Mouse (Mus musculus) CH12.LX (cell line): ENCODE data around the gene Prcc. TPM values are rescaled to one million over a fixed set of nuclear protein-coding genes. Genes with fewer than 3 reads are reported as not detected.

ENCODE experiments used
- DNase-seq: peaks from one replicate; pipeline ENCODE4 v3.0.0-alpha.2; 2013; ENCODE audit errors: extremely low read depth
- H3K27ac ChIP-seq: 2 replicates; pipeline ENCODE4 v1.5.1; 2012; ENCODE audit warnings: low read depth, mild to moderate bottlenecking, control low read depth, moderate library complexity; ENCODE audit not compliant: insufficient read depth
- H3K27me3 ChIP-seq: replicated peaks from 2 replicates; pipeline ENCODE3; 2012; ENCODE audit warnings: inconsistent platforms
- H3K36me3 ChIP-seq, 2 experiments: replicated peaks in 1 of 2; 2 replicates each; pipeline versions ENCODE3 to v1.6.1; 2012; ENCODE audit warnings: inconsistent platforms in 1 of 2, low read length in 1 of 2, mild to moderate bottlenecking in 1 of 2, mixed read lengths in 1 of 2, moderate library complexity in 1 of 2; ENCODE audit not compliant: control insufficient read depth in 1 of 2, insufficient read depth in 1 of 2
- H3K4me1 ChIP-seq, 2 experiments: 2 replicates each; pipeline ENCODE4 v1.6.1; 2012; ENCODE audit warnings: inconsistent platforms in 1 of 2, moderate library complexity in 1 of 2; ENCODE audit not compliant: insufficient read depth in 2 of 2, control insufficient read depth in 1 of 2
- H3K4me2 ChIP-seq: 2 replicates; pipeline ENCODE4 v1.6.1; 2012; ENCODE audit warnings: low read depth, mild to moderate bottlenecking, control low read depth; ENCODE audit not compliant: poor library complexity, insufficient read depth, severe bottlenecking
- H3K4me3 ChIP-seq, 3 experiments: fragments of 150-350 bp in 1 of 3; sonication (generic) in 1 of 3; replicated peaks in 1 of 3; 2 replicates each; pipeline versions ENCODE3 to v1.5.1; 2011 to 2012; ENCODE audit warnings: low read depth in 2 of 3, low read length in 2 of 3, mild to moderate bottlenecking in 2 of 3, moderate library complexity in 2 of 3, control low read depth in 1 of 3, improper control_type of control experiment in 1 of 3, inconsistent platforms in 1 of 3, mixed read lengths in 1 of 3; ENCODE audit not compliant: poor library complexity in 1 of 3
- H3K79me2 ChIP-seq: replicated peaks from 2 replicates; pipeline ENCODE4 v1.6.1; 2012; ENCODE audit warnings: mild to moderate bottlenecking, moderate library complexity; ENCODE audit not compliant: control insufficient read depth, poor library complexity, insufficient read depth, severe bottlenecking; ENCODE audit errors: extremely low read depth
- H3K9ac ChIP-seq: 2 replicates; pipeline ENCODE4 v1.6.1; 2012; ENCODE audit warnings: low read depth, mild to moderate bottlenecking, control low read depth, moderate library complexity; ENCODE audit not compliant: insufficient read depth
- H3K9me3 ChIP-seq: replicated peaks from 2 replicates; pipeline ENCODE3; 2012; ENCODE audit warnings: low read length, inconsistent platforms, mixed read lengths
- BHLHE40 ChIP-seq: IDR thresholded peaks from 2 replicates; pipeline ENCODE4 v1.6.1; 2011; ENCODE audit warnings: mild to moderate bottlenecking, low read depth, low read length, improper control_type of control experiment
- CHD2 ChIP-seq: IDR thresholded peaks from 2 replicates; pipeline ENCODE4 v1.6.1; 2011; ENCODE audit warnings: low read length, improper control_type of control experiment
- E2F4 ChIP-seq: IDR thresholded peaks from 2 replicates; pipeline ENCODE4 v1.6.1; 2011; ENCODE audit warnings: low read depth, low read length, improper control_type of control experiment; ENCODE audit not compliant: insufficient replicate concordance
- ELF1 ChIP-seq: IDR thresholded peaks from 2 replicates; pipeline ENCODE4 v1.6.1; 2014; ENCODE audit warnings: low read depth, mild to moderate bottlenecking, inconsistent platforms, low read length, improper control_type of control experiment
- EP300 ChIP-seq: IDR thresholded peaks from 2 replicates; pipeline ENCODE4 v1.6.1; 2011; ENCODE audit warnings: low read length, improper control_type of control experiment
- ETS1 ChIP-seq: conservative IDR thresholded peaks from 2 replicates; pipeline ENCODE4 v1.6.1; 2012; ENCODE audit warnings: low read depth, mild to moderate bottlenecking, inconsistent platforms, low read length, improper control_type of control experiment, moderate library complexity
- GABPA ChIP-seq: IDR thresholded peaks from 2 replicates; pipeline ENCODE4 v1.6.1; 2012; ENCODE audit warnings: low read depth, low read length, improper control_type of control experiment, inconsistent platforms; ENCODE audit not compliant: insufficient replicate concordance
- HCFC1 ChIP-seq: IDR thresholded peaks from 2 replicates; pipeline ENCODE4 v1.6.1; 2012; ENCODE audit warnings: low read depth, mild to moderate bottlenecking, inconsistent platforms, low read length, improper control_type of control experiment
- IRF4 ChIP-seq: IDR thresholded peaks from 2 replicates; pipeline ENCODE4 v1.6.1; 2014; ENCODE audit warnings: low read depth, mild to moderate bottlenecking, inconsistent platforms, low read length, improper control_type of control experiment
- JUN ChIP-seq: IDR thresholded peaks from 2 replicates; pipeline ENCODE4 v1.6.1; 2011; ENCODE audit warnings: low read depth, mild to moderate bottlenecking, low read length, improper control_type of control experiment, moderate library complexity; ENCODE audit not compliant: insufficient read depth
- JUND ChIP-seq: conservative IDR thresholded peaks from 2 replicates; pipeline ENCODE4 v1.6.1; 2011; ENCODE audit warnings: low read depth, low read length, improper control_type of control experiment
- MAX ChIP-seq: IDR thresholded peaks from 2 replicates; pipeline ENCODE4 v1.6.1; 2011; ENCODE audit warnings: low read length, improper control_type of control experiment
- MEF2A ChIP-seq: IDR thresholded peaks from 2 replicates; pipeline ENCODE4 v1.6.1; 2014; ENCODE audit warnings: low read depth, mild to moderate bottlenecking, inconsistent platforms, low read length, improper control_type of control experiment, borderline replicate concordance
- MXI1 ChIP-seq: IDR thresholded peaks from 2 replicates; pipeline ENCODE4 v1.6.1; 2011; ENCODE audit warnings: mild to moderate bottlenecking, low read depth, low read length, improper control_type of control experiment
- MYC ChIP-seq: IDR thresholded peaks from 2 replicates; pipeline ENCODE4 v1.6.1; 2011; ENCODE audit warnings: low read depth, mild to moderate bottlenecking, improper control_type of control experiment, low read length
- NELFE ChIP-seq: IDR thresholded peaks from 2 replicates; pipeline ENCODE4 v1.6.1; 2011; ENCODE audit warnings: low read depth, low read length, improper control_type of control experiment
- NRF1 ChIP-seq: IDR thresholded peaks from 2 replicates; pipeline ENCODE4 v1.6.1; 2014; ENCODE audit warnings: low read depth, mild to moderate bottlenecking, inconsistent platforms, low read length, improper control_type of control experiment, moderate library complexity
- PAX5 ChIP-seq: IDR thresholded peaks from 2 replicates; pipeline ENCODE4 v1.6.1; 2012; ENCODE audit warnings: low read length, inconsistent platforms, mixed read lengths
- POLR2A ChIP-seq: IDR thresholded peaks from 2 replicates; pipeline ENCODE4 v1.6.1; 2011; ENCODE audit warnings: low read depth, mild to moderate bottlenecking, improper control_type of control experiment, low read length
- POLR2AphosphoS2 ChIP-seq: IDR thresholded peaks from 2 replicates; pipeline ENCODE4 v1.6.1; 2011; ENCODE audit warnings: low read depth, low read length, improper control_type of control experiment
- RAD21 ChIP-seq: IDR thresholded peaks from 2 replicates; pipeline ENCODE4 v1.6.1; 2011; ENCODE audit warnings: low read depth, mild to moderate bottlenecking, low read length, improper control_type of control experiment, moderate library complexity
- RCOR1 ChIP-seq: conservative IDR thresholded peaks from 2 replicates; pipeline ENCODE4 v1.6.1; 2012; ENCODE audit warnings: low read depth, mild to moderate bottlenecking, inconsistent platforms, low read length, improper control_type of control experiment
- SMC3 ChIP-seq: IDR thresholded peaks from 2 replicates; pipeline ENCODE4 v1.6.1; 2011; ENCODE audit warnings: low read depth, low read length, improper control_type of control experiment
- TBP ChIP-seq: conservative IDR thresholded peaks from 2 replicates; pipeline ENCODE4 v1.6.1; 2011; ENCODE audit warnings: low read depth, low read length, improper control_type of control experiment
- UBTF ChIP-seq: IDR thresholded peaks from 2 replicates; pipeline ENCODE4 v1.6.1; 2012; ENCODE audit warnings: low read depth, mild to moderate bottlenecking, inconsistent platforms, low read length, improper control_type of control experiment, moderate library complexity
- USF1 ChIP-seq: IDR thresholded peaks from 2 replicates; pipeline ENCODE4 v1.6.1; 2014; ENCODE audit warnings: low read depth, mild to moderate bottlenecking, inconsistent platforms, low read length, improper control_type of control experiment
- ZC3H11A ChIP-seq: IDR thresholded peaks from 2 replicates; pipeline ENCODE4 v1.6.1; 2012; ENCODE audit warnings: low read depth, mild to moderate bottlenecking, inconsistent platforms, low read length, improper control_type of control experiment
- ZKSCAN1 ChIP-seq: IDR thresholded peaks from 2 replicates; pipeline ENCODE4 v1.6.1; 2012; ENCODE audit warnings: low read depth, inconsistent platforms, low read length, improper control_type of control experiment, borderline replicate concordance
- ZMIZ1 ChIP-seq: IDR thresholded peaks from 2 replicates; pipeline ENCODE4 v1.6.1; 2012; ENCODE audit warnings: low read depth, mild to moderate bottlenecking, inconsistent platforms, low read length, improper control_type of control experiment
- ZNF384 ChIP-seq: IDR thresholded peaks from 2 replicates; pipeline ENCODE4 v1.6.1; 2012; ENCODE audit warnings: low read depth, low read length, improper control_type of control experiment, inconsistent platforms
- dilution Hi-C: fragments of 300-500 bp; cut with MboI; formaldehyde crosslinking; loops from 2 replicates; pipeline ENCODE4 v1.14.3; 2020; ENCODE audit warnings: low sequenced_read_pairs; ENCODE audit not compliant: extremely low pct_unique_long_range_greater_than_20kb, extremely low pct_ligation_motif_present
- in situ Hi-C: fragments of 300-500 bp; cut with MboI; formaldehyde crosslinking; loops from 3 replicates; pipeline ENCODE4 v1.14.3; 2019; ENCODE audit warnings: low sequenced_read_pairs, low pct_ligation_motif_present, low pct_unique_long_range_greater_than_20kb, mixed read lengths
- polyA plus RNA-seq: library from polyadenylated mRNA; unstranded; fragments of >175 nt; gene quantifications from 2 replicates; pipeline ENCODE4 v1.2.1, GENCODE M21; 2012; ENCODE audit warnings: low read depth; ENCODE audit not compliant: insufficient read length
- total RNA-seq, 2 experiments: library from RNA; depleted of rRNA; stranded (reverse); fragments of 300-350 nt in 1 of 2; fragments of >200 nt in 1 of 2; gene quantifications; 2 replicates each; pipeline ENCODE4 v1.2.3; 2012 to 2014

The Prcc gene
- total and polyA plus RNA-seq, 3 experiments: 26.4 to 58.5 (median 48.6) TPM

DNA sequence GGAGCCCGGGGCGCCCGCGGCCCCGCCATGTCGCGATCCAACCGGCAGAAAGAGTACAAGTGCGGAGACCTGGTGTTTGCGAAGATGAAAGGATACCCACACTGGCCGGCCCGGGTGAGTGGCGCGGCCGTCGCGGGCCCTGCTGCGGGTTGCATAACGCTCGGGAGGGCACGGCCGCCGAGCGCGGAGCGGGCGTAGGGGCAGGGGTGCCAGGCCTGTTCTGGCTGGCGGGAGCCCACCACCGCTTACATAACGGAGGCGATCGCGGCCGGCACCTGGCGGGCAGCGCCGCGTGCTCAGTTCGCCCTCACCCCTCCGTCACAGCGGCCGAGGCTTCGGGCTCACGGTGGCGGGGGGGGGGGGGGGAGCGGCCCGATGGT is 21.2 kb upstream of the Prcc start:
- Histone ChIP-seq H3K79me2 (peaks cover 53% of the 10 kb centered on the region), H3K9ac (peak overlapping the region; percentile 75), H3K4me3 (peak overlapping the region; percentile 71 to 99 (median 91)), H3K27ac (peak overlapping the region; percentile 58), H3K4me2 (no peak overlapping the region), H3K4me1 (peaks cover 12 to 44% of the 10 kb centered on the region in 2 experiments), H3K9me3 (no peaks in the 10 kb centered on the region), H3K36me3 (peaks cover 0 to 9% of the 10 kb centered on the region in 2 experiments), H3K27me3 (no peaks in the 10 kb centered on the region)
- no peak for TF ChIP-seq PAX5
- no peak for TF ChIP-seq MEF2A
- no peak for TF ChIP-seq USF1
- TF ChIP-seq ETS1: no peak
- no peak for TF ChIP-seq MXI1
- TF ChIP-seq ZNF384: no peak
- no peak for TF ChIP-seq POLR2A
- no peak for TF ChIP-seq SMC3
- 0 out of 2 replicates have a peak, but pooled peaks have one; percentile 8 for TF ChIP-seq UBTF
- TF ChIP-seq JUND: no peak
- TF ChIP-seq ZKSCAN1: no peak
- peak; percentile 32; the same call in 1 of the 2 replicates for TF ChIP-seq HCFC1
- TF ChIP-seq JUN: no peak
- no peak for TF ChIP-seq RCOR1
- dilution Hi-C loops: no loop called here
- DNase-seq: no peak
- in situ Hi-C loops: no loop called here

DNA sequence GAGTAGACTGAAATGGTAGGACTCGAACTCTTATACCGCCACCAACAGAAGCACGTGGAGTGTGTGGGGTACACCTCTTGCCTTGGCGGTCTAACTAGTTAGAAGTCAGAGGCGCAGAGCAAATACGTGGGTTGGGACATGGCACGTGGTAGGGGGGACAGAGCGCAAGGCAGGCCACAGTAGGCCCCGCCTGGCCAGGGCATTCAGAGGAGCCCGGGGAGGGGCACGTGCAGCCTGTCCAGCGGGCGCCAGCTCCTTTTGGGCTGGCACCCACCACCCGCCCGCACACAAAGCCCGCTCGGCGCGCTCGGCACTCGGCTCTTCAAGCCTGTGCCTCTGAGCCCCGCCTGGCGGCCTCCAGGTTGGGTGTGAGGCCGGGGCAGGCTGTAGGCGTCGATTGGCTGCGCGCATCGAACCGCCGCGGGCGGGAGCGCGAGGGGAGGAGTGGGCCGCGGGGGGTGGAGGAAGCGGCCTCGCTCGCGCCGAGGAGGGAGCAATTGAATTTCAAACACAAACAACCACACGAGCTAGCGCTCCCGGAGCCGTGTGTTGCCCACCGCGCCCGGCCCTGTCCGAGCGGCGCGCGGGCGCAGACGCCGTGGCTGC is 20.6 kb upstream of the Prcc start, which contains the start of gene Hdgf:
Gene Hdgf (plus strand): TSS at position 442 of the 606 bp plus-strand sequence.
- Histone ChIP-seq H3K27me3 (no peaks in the 10 kb centered on the region), H3K4me2 (peak within 1 kb of the TSS; percentile 91), H3K9me3 (no peaks in the 10 kb centered on the region), H3K4me1 (peaks cover 12 to 44% of the 10 kb centered on the region in 2 experiments), H3K79me2 (peaks cover 47% of the 10 kb centered on the region), H3K4me3 (peak within 1 kb of the TSS; percentile 71 to 99 (median 91)), H3K9ac (peak within 1 kb of the TSS; percentile 75), H3K27ac (peak within 1 kb of the TSS; percentile 58), H3K36me3 (peaks cover 0 to 3% of the 10 kb centered on the region in 2 experiments)
- in situ Hi-C loops: no loop called here
- dilution Hi-C loops: no loop called here
- peak; percentile 91 for DNase-seq
- TF ChIP-seq JUND: no peak
- TF ChIP-seq ETS1: 0 out of 2 replicates have a peak, but pooled peaks have one; percentile 34
- TF ChIP-seq POLR2AphosphoS2: no peak
- no peak for TF ChIP-seq ZKSCAN1
- no peak for TF ChIP-seq PAX5
- TF ChIP-seq ZC3H11A: no peak
- TF ChIP-seq IRF4: peak; percentile 52
- no peak for TF ChIP-seq EP300
- no peak for TF ChIP-seq E2F4
- TF ChIP-seq MAX: peak; percentile 97
- peak; percentile 33; the same call in 1 of the 2 replicates for TF ChIP-seq ZMIZ1
- no peak for TF ChIP-seq TBP
- 0 out of 2 replicates have a peak, but pooled peaks have one; percentile 2 for TF ChIP-seq UBTF
- TF ChIP-seq ZNF384: no peak
- 0 out of 2 replicates have a peak, but pooled peaks have one; percentile 24 for TF ChIP-seq NRF1
- no peak; the same call in 1 of the 2 replicates for TF ChIP-seq GABPA
- TF ChIP-seq BHLHE40: peak; percentile 99
- TF ChIP-seq RCOR1: no peak
- peak; percentile 97 for TF ChIP-seq MYC
- TF ChIP-seq NELFE: peak; percentile 32; the same call in 1 of the 2 replicates
- peak; percentile 91 for TF ChIP-seq HCFC1
- TF ChIP-seq CHD2: no peak
- TF ChIP-seq RAD21: no peak
- peak; percentile 42; the same call in 1 of the 2 replicates for TF ChIP-seq ELF1
